Mouse (Mus musculus) heart, postnatal 25 days (tissue): ENCODE measurements at regions not wholly inside any gene's neighbourhood (a gene's known extent, or its start where the extent isn't known, plus 50 kb on each side); places are given as distances from the start of the nearest gene placed in this dataset.

Experiments
- DNase-seq: peaks from one replicate; pipeline ENCODE4 v3.0.0; 2022; ENCODE audit warnings: low spot score
- intact Hi-C: fragments of 180-260 bp; cut with DNase I; formaldehyde crosslinking; loops from one replicate; pipeline ENCODE4 v1.15.1; 2025

DNA sequence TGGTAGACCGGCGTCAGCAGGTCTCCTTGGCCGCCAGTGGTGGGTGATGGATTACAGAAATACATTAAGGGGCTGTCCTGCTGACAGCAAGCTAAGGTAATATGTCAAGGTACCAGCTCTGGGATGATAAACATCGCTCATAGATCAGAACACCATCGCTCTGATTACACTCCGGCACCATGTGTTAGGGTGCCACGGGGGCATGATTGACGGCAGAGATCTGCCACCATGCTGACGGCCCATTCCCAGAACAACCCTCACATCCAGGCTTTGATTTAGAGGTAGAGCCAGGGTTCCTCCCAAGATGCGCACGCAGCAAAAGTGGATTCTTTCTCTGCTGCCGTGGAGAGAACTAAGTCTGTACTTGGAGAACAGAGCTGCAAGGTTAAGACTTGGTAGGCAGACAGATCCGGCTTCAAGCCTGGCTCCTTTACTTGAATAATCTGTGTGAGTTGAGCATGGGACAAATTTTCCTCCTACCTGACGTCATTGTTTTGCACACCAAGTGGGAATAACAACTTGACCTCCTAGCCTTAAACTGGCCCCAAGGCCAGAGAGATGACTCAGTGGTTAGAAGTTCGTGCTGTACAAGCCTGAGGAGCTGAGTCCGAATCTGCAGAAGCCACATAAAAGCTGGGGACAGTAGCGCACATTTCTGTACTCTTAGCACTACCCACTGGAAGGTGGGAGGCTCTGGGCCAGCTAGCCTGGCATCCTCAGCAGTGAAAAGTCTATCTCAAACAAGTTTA, 144.0 kb downstream of the Rplp1 start:
- no peak for DNase-seq
- intact Hi-C loops, result no loop called here

DNA sequence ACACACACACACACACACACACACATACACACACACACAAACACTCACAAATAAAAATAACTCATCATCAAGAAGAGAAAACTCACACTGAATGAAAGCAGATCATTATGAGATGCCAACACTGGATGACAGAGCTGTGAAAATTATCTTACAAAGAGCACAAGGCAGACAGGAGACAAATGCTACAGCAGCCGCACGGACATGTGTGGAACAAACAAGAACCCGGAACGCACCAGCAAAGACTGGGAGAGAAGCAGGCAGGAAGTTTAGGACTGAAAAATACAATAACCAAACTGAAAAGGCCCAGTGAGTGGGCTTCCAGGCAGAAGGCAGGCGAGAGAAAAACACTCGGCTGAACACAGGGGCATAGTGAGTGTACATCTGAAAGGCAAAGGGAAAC, 148.2 kb downstream of the Rplp1 start:
- intact Hi-C loops, result no loop called here

DNA sequence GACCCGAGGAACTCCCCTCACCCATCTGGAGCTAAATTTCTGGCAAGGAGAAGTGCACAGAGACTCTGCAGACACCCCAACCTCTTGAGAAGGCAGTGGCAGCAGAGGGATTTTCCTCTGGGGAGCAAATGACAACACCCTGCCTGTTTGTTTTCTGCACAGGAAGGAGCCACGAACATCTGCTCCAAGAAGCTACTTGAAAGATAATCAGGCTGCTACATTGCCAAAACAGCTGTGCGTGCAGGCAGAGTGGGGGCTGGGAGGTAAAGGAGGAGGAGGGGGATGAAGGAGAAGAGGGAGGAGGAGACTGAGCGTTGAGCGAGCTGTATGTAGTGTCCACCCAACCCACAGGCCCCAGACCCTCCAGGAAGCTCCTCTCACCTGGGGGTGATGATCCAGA, 149.0 kb downstream of the Rplp1 start:
- no peak for DNase-seq
- intact Hi-C loops, result no loop called here

More for the DNA sequence above, 148.2 kb downstream of the Rplp1 start:
- DNase-seq, result no peak

GRCm38 (mm10) chr9:61757806-61758205, 156.5 kb downstream of the Rplp1 start:
- intact Hi-C loops, result no loop called here
- no peak for DNase-seq

DNA sequence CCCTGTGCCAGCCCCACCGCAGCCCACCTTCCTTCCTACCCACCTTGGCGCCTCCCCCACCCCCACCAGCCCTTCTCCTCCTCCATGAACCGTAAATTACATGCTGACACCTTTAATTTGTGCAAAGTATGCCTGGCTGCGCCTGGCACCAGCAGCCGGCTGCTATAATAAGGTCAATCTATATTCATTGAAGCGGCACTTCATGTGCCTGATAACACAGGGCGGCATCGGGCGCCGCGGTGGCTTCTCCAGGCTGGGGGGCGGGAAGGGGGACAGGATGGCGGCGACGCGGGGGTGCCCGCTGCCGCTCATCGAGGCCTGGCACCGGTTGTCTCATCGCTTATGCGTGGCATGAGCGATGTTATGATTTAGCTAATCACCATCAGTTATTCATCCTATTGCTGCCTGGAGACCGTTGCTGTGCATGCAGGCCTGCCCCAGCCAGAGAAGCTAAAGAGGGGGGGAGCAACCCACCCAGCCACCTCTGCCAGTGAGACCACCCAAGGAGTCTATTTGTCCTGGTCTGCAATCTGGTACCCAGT, 157.5 kb downstream of the Rplp1 start:
- DNase-seq, result no peak
- intact Hi-C loops, result no loop called here

DNA sequence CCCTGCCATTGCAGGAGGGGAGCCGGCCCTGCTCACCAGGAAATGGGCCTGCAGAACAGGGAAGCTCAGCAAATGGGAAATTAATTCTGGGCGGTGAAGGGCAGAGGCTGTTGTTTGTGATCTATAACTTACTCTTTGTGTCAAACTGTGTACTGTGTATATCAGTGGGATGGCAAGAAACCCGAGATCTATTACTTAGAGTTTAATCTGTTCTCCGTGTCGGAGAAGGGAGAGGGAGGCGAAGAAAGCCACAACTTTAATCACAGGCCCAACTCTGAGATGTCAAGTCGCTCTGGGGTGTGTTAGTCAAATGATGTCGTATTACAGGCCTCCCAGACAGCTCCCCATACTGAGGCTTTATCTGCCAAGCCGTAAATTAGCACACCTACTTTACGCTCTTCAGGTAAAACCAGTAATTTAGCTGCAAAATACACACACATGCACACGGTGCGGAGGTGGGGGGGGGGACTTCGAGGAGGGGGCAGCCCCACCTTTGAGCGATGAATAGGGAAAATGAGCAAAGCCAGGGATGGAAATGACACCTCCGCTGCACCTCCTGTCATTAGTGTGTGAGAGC, 158.0 kb downstream of the Rplp1 start:
- intact Hi-C loops, result no loop called here
- DNase-seq, result no peak

- DNase-seq, result no peak
- intact Hi-C loops, result no loop called here
Measured at GRCm38 (mm10) chr9:61755311-61755710, 159.0 kb downstream of the Rplp1 start.

DNA sequence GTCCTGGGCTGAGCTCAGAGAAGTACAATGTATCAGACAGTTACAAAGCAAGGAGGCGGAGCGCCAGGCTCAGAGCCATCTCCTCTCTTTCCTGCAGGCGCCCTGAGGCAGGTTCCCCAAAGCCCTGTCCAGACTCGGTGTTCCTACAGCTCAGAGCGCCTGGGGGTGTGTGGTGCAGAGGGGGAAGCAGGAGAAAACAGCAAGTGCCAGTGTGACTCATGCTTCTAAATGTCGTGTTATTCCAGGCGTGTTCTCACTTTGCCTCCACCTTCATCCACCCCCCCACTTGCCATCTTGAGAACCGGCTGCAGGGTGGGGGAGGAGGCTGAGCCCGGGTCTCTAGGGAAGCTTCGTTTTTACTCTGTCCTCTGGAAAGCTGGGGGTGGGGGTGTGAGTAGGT, 160.5 kb downstream of the Rplp1 start:
- no peak for DNase-seq
- intact Hi-C loops, result no loop called here

DNA sequence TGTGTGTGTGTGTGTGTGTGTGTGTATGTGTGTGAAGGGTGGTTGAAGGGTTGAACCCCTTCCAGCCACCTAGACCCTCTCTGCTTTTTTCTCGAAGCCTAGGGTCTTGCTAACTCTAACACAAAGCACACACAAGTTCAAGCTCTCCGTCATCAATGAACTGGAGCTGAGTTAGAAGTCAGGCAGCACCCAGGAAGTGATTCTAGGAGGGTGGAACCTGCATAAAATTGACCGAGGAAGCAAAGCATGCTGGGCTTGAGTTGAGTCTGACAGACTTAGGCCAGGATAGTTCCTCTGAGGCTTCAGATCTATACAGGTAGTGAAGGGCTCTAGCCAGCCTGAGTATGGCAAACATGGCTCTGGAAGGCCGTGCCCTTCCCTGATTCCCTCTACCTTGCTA, 165.1 kb downstream of the Rplp1 start:
- intact Hi-C loops, result no loop called here
- no peak for DNase-seq

DNA sequence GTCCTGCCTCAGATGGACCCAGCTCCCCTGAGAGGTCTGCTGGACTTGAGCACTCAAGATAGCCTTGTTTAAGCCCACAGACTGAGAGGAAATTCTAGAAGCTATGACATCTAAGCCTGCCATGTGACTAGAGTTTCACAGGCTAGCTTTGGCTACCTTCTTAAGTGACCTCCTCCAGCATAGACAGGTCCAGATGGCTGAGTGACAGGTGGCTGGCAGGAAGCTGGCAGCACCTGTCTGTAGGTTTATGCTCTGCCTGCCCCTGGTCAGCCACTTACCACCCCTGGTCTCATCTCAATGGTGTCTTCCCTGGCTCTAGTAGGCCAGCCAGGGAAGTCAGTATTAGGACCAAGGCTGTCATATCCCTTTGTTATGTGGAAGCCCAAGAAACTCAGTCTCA, 165.9 kb downstream of the Rplp1 start:
- no peak for DNase-seq
- intact Hi-C loops, result no loop called here

- intact Hi-C loops, result no loop called here
- DNase-seq, result no peak
Measured at GRCm38 (mm10) chr9:61746401-61746800, 167.9 kb downstream of the Rplp1 start.

DNA sequence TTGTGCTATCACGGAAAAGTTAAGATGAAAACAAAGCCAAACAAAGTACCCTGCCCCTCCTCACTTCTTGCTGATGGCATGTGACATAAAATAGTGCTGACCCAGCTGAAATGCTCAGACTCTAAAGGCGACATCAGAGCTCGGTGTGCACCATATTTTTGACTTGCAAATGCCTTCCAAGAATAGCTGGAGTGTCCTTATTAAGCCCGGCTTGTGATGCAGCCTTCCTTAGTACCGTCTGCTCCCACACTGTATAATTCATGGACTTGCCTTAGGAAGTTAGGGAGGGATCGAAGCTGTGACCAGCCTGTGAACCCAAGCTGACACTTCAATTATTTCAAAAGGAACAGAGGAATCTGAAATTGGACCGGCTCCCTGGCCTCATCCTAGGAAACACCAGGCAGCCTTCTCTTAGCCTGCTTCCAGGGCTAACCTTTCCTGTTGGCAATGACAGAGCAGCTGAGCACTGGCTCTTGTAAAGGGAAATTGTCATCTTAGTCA, 169.0 kb downstream of the Rplp1 start:
- intact Hi-C loops, result no loop called here

DNA sequence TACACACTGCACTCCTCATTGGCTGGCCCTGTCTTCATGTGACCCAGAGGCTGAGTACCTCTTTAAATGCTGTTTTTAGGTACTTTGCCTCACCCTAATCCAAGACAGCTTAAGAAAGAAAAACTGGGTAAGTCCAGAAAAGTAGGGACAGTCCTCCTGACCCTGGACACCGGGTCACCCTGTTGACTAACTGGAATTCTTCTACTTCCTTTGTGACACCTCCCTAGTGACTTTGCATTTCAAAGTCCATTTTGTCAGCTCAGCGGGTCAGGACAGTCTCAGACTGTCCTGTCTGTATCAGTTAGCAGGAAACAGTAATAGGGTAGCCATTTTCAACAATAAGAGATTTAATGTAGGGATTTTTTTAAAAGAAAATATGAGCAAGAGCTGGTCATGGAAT, 180.8 kb downstream of the Rplp1 start:
- intact Hi-C loops, result no loop called here

More for the DNA sequence above, 169.0 kb downstream of the Rplp1 start:
- no peak for DNase-seq

GRCm38 (mm10) chr9:61732747-61733146, 181.6 kb downstream of the Rplp1 start:
- intact Hi-C loops, result no loop called here
- DNase-seq, result no peak

More for the DNA sequence above, 180.8 kb downstream of the Rplp1 start:
- DNase-seq, result no peak

- intact Hi-C loops, result no loop called here
Measured at GRCm38 (mm10) chr9:61728115-61728514, 186.2 kb downstream of the Rplp1 start.

GRCm38 (mm10) chr9:61727651-61728050, 186.7 kb downstream of the Rplp1 start:
- intact Hi-C loops, result no loop called here

More at GRCm38 (mm10) chr9:61728115-61728514, 186.2 kb downstream of the Rplp1 start:
- no peak for DNase-seq

GRCm38 (mm10) chr9:61724070-61724469, 190.3 kb downstream of the Rplp1 start:
- intact Hi-C loops, result no loop called here
- DNase-seq, result no peak

More at GRCm38 (mm10) chr9:61727651-61728050, 186.7 kb downstream of the Rplp1 start:
- no peak for DNase-seq

- intact Hi-C loops, result no loop called here
- peak; percentile 35 for DNase-seq
Measured at GRCm38 (mm10) chr9:61723021-61723581, 191.2 kb downstream of the Rplp1 start.

- DNase-seq, result no peak
- intact Hi-C loops, result no loop called here
Measured at GRCm38 (mm10) chr9:61721851-61722250, 192.5 kb downstream of the Rplp1 start.

- intact Hi-C loops, result no loop called here
- DNase-seq, result no peak
Measured at GRCm38 (mm10) chr9:61721071-61721470, 193.3 kb downstream of the Rplp1 start.

- DNase-seq, result no peak
- intact Hi-C loops, result no loop called here
Measured at GRCm38 (mm10) chr9:61720206-61720605, 194.1 kb downstream of the Rplp1 start.
